Mouse (Mus musculus) hindbrain, embryonic 14.5 days (tissue): ENCODE results near the gene Ddx51. TPM values are rescaled to one million over a fixed set of nuclear protein-coding genes. Genes with fewer than 3 reads are reported as not detected.

Experiments
- microRNA-seq: library from miRNA; unstranded; fragments of <30 nt; microRNA quantifications from one replicate; pipeline ENCODE4, GENCODE M21; 2016
- polyA plus RNA-seq: library from polyadenylated mRNA; unstranded; fragments of >200 nt; fragmentation: Nextera tagmentation; extraction: Ambion mirVana; gene quantifications from 2 replicates; pipeline ENCODE4 v1.2.1, GENCODE M21; 2014

Gene Ddx51
- polyA plus RNA-seq, 1 experiment from 2014 or later: 21.4 TPM

Small RNAs within 50 kb of the gene (microRNA-seq; reads per million reads assigned to microRNA genes)
- 3.2 reads per million, percentile 14 among the genes with 10 or more reads in this experiment for gene Mir7026

Other genes with a start within 250 kb of the Ddx51 start
- gene Fbrsl1, start 204.9 kb upstream of the Ddx51 start, polyA plus RNA-seq: 23.8 and 24.8 TPM in 2 replicates
- gene Galnt9, start 109.1 kb upstream of the Ddx51 start, polyA plus RNA-seq: 23.9 and 26.9 TPM in 2 replicates
- 32.8 and 33.9 TPM in 2 replicates for gene Noc4l, start within 50 bp of the Ddx51 start, polyA plus RNA-seq
- 43.3 and 45.5 TPM in 2 replicates for gene Ep400, start 117.3 kb downstream of the Ddx51 start, polyA plus RNA-seq
- 9.8 and 11.5 TPM in 2 replicates for gene Pus1, start 127.2 kb downstream of the Ddx51 start, polyA plus RNA-seq
- 48.9 and 49.6 TPM in 2 replicates for gene Ulk1, start 156.6 kb downstream of the Ddx51 start, polyA plus RNA-seq
- 7.8 and 10.3 TPM in 2 replicates for gene Hscb, start 186.3 kb downstream of the Ddx51 start, polyA plus RNA-seq
- gene Chek2, start 186.5 kb downstream of the Ddx51 start, polyA plus RNA-seq: 5.4 and 5.9 TPM in 2 replicates
- gene Ttc28, start 226.4 kb downstream of the Ddx51 start, polyA plus RNA-seq: 27.3 and 30.0 TPM in 2 replicates